Mouse (Mus musculus): ENCODE data around the gene Kndc1.

Kndc1 gene

DNA sequence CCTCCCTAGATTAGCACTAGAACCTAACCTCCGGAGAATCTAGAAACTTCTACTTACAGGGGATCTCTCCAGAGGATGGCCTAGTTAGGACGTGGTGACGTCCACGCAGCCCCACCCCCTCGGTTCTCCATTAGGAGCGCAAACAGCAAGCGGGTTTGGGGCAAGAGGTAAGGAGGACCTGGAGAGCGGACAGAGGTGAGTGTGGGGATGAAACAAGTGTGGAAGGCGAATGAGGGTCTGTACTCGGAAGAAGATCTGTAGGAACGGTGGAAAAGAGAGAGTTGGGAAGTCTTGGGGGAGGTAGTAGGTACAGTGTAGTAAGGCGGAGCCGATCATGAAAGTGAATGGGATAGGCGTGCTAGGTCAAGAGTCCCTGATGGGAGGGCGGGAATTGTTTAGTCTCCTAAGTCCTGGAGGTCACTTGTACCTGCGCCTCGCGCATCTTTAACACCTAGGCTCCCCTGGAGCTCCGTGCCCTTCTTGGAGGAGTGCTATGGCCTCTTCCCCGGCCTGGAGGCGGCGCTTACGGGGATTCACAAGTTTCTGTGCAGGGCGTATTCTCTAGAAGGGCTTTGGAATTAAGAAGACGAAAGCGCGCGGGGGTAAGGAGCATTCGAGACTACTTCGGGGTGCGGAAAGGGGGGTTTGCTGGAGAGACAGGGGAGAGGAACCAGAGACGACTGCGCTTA lies 55.9 kb downstream of the Kndc1 start:
- peak; percentile 38 to 46 for DNase-seq (ENCODE audit: low spot score in 2 of 2)

DNA sequence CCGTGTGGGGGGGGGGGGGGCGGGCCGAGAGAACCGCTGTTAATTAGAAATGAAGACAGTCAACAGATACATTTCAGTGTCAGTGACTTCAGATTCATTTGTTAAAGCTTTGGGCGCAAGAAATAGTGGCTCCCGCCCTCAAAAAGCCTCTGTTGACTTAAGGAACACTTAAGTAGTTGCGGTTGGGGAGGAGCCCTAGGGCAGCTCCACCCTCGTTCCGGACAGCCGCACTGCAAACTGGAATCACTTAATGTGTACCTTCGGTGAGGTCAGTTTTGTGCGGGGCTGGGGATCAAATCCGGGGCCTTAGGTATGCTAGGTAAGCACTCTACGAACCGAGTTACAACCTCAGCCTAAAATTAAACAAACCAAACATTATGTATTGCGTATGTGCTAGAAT lies 56.6 kb downstream of the Kndc1 start:
- peak in 1 of 2 experiments; percentile 22 for DNase-seq (ENCODE audit: low spot score in 2 of 2)

DNA sequence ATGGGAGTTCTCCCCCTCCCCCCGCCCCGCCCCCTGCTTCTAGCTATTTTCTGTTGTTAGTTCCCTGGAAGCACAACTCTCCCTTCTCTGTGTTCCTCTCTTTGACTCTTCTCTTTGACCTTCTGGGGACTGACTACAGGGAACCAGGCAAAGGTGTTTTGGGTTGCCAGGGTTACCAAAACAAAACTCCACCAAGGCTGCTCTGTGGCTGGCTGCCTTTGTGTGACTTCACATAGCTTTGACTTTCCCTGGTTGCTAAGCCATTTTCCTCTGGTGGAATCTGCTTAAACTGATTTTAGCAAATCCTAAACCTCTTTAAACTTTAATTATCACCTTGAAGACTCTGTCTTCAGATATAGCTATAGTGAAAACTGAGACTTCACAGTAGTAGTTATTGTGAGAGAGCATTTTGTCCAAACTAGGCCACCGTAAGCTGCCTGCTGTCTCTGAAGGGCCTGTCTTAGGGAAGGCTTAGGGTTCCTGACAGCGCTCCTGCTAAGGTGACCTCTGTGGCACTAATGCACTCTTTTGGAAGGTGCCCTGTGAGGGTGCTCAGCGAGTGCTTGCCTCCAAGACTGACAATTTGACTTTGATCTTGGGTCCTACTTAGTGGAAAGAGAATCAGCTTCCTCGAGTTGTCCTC lies 57.6 kb downstream of the Kndc1 start:
- DNase-seq (ENCODE audit: low spot score in 2 of 2) = no peak

DNA sequence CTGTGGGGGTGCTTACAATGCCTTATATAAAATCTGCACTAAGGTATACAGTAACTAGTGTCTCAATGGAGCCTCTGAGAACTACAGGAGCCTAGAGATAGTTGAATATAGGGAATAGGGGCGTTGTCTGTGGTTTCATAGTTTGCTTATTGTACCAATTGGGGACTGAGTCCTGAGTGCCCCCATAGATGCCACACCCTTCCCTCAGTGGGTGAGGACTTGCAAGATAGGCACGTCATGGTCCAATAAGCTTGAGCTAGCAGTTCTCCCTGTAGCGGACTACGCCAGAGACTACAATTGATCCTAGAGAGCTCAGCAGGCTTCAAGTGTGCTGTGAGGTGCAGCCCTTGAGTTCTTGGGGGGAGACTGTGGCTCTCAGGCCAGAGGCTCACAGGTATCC lies 61.0 kb downstream of the Kndc1 start:
- DNase-seq (ENCODE audit: low spot score in 2 of 2) = no peak

GRCm38 (mm10) chr7:139956658-139957057 lies 62.2 kb downstream of the Kndc1 start:
- DNase-seq (ENCODE audit: low spot score in 2 of 2) = no peak

- no peak for DNase-seq (ENCODE audit: low spot score in 2 of 2)
These were observed 62.9 kb downstream of the Kndc1 start for GRCm38 (mm10) chr7:139957437-139957836.

DNA sequence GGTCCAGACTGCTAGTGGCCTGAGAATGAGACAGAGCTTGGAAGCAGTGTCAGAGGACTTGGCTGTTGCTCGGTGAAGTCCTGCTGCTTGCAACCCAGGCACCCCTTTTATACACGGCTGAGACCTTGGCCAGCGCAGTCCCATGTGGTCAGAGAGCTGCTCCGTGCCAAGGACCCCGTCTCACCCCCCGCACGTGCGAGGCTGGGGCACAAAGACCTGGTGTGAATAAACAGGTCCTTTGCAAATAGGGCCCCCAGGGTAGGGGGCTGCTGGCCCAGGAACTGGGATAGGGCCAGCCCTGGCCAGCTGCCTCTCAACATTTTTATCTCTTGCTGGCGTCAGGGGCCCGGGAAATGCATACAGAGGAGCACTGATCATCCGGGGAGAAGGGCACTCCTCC lies 63.5 kb downstream of the Kndc1 start:
- no peak for DNase-seq (ENCODE audit: low spot score in 2 of 2)

DNA sequence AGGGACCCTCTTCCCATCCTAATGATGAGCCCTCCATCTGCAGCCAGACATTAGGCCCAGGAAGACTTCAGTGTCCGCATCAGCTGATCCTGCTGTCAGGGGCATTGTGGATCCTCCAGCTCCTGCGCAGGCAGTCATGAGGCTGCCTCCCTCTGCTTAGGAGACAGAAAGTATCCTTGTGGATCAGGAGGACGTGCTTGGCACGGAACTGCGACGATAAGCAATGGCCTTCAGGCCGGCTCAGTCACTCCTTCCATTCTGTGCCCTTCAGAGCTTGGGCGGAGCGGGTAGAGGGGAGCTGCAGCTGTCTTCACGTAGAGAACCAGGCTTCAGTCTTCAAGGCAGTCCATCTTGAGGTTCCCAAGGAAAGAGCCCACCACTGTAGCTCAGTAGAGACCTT lies 66.6 kb downstream of the Kndc1 start:
- no peak for DNase-seq (ENCODE audit: low spot score in 2 of 2)

GRCm38 (mm10) chr7:139963814-139964213 lies 69.3 kb downstream of the Kndc1 start:
- no peak for DNase-seq (ENCODE audit: low spot score in 2 of 2)

DNA sequence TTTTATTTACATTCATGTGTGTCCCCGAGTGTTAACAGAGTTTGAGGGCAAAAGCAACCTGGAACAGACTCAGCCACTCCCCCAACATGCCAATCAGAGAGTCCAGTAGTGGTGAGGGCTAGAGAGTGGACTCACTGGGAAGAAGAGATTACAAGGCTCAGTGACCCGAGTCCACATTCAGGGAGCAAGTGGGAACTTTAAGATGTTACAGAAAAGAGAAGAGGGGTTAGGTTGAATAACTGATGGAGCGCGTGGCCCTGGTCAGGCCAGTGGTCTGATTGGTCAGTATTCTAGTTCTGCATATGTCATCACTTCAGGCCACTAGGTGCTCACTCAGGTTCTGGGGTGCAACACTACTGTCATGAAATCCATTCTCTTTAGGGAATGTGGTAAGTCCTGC lies 72.7 kb downstream of the Kndc1 start:
- DNase-seq (ENCODE audit: low spot score in 2 of 2) = no peak

- peak; percentile 70 to 72 for DNase-seq (ENCODE audit: low spot score in 2 of 2)
These were observed 73.9 kb downstream of the Kndc1 start for GRCm38 (mm10) chr7:139968428-139968827.

DNA sequence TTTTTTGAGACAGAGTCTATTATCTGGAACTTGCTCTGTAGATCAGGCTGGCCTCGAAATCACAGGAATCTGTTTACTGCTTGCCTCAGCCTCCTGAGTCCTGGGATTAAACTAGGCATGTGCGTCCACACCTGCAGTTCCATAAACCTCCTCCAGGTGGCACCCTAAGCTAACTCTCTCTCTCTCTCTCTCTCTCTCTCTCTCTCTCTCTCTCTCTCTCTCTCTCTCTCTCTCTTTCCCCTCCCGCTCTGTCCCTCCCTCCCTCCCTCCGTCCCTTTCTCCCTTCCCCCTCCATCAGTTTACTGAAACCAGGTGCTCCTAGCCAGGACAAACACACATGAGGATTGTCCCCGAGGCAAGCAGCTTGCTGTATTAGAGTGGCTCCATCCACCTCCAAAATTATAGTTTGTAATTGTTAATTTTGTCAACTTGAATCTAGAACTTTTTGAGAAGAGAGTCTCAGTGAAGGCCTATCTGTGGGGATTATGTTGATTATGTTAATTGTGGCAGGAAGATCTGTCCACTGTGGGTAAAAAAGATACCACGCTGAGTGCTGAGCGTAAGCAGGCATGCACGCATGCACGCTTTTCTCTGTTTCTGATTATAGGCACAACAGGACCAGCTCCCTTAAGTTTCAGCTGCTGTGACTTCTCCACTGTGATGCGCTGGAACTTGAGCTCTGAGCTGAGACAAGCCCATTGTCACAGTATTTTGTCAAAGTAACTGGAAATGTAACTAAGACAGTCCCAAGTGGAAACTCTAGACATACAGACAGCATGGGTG lies 75.0 kb downstream of the Kndc1 start:
- DNase-seq (ENCODE audit: low spot score in 2 of 2) = peak; percentile 61 to 63

GRCm38 (mm10) chr7:139970216-139970919 lies 75.9 kb downstream of the Kndc1 start:
- no peak for DNase-seq (ENCODE audit: low spot score in 2 of 2)

GRCm38 (mm10) chr7:139970979-139971378 lies 76.5 kb downstream of the Kndc1 start:
- no peak for DNase-seq (ENCODE audit: low spot score in 2 of 2)

GRCm38 (mm10) chr7:139971436-139971835 lies 76.9 kb downstream of the Kndc1 start:
- DNase-seq (ENCODE audit: low spot score in 2 of 2) = no peak

DNA sequence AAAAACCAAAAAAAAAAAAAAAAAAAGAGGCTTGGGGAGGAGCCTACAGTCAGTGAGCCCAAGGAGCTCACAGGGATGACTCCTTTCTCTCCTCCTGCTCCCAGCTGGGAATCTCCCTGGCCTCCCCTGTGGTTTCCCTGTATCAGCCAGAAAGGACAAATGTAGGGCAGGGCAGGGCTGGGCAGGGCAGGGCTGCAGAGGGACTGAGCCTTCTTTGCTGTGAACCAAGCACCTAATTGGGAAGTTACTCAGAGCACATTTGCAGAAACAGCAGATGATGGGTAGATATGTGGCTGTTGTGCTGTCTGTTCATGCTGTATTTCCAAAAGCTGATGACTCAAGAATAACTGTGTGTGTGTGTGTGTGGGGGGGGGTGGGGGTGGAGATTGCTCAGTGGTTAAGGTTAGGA lies 78.4 kb downstream of the Kndc1 start:
- DNase-seq (ENCODE audit: low spot score in 2 of 2) = no peak

GRCm38 (mm10) chr7:139974307-139974706 lies 79.8 kb downstream of the Kndc1 start:
- DNase-seq (ENCODE audit: low spot score in 2 of 2) = peak; percentile 49 to 56

DNA sequence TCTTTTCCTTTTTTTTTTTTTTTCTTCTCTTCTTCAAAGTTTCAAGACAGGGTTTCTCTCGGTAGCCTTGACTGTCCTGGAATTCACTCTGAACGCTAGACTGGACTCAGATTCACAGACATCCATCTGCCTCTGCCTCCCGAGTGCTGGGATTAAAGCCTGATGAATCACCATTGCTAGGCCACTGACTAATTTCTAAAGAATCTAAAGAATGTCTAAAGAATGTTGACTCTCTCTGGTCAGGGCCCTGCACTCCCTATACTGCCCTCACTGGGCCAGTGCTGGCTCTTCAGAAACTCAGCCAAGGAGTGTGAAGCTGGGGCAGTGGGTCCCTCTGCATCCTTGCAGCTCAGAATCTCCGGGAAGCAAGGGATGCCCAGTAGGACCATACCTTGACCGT lies 81.0 kb downstream of the Kndc1 start:
- DNase-seq (ENCODE audit: low spot score in 2 of 2) = no peak

- peak; percentile 62 to 65 for DNase-seq (ENCODE audit: low spot score in 2 of 2)
These were observed 83.9 kb downstream of the Kndc1 start, which contains the start of gene 6430531B16Rik for GRCm38 (mm10) chr7:139978278-139978892. Gene 6430531B16Rik (minus strand): TSS chr7:139978755.

DNA sequence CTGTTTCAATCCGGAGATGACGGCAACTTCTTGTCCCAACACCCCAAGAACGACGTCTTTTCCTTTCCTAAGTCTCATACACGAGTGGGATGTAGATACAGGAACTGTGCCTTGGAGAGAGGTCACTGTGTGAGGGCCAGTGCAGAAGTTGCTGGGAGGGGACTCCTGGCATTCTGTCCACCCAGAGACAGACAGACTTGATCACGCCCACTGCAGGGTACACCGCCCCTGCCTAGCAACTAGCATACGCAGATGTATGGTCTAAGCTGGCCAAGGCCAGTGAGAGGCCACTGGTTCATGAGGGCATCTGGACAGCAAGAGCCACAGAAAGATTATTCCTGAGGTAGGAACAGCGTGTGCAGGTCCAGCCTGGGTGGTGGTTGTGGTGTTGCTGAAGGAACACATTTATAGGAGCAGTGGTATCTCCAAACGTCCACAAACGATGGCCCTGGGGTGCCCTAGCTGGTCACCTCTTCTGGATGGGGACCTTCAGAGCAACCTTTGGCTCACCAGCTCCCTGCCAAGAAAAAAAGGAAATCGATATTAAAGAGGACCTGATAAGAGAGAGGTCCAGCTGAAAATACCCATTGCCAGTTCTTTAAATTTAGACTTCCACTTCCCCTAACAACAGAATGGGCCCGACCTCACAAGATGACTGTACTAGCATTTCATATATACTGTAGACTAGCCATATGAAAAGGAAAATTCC lies 84.7 kb downstream of the Kndc1 start:
- DNase-seq (ENCODE audit: low spot score in 2 of 2) = no peak

DNA sequence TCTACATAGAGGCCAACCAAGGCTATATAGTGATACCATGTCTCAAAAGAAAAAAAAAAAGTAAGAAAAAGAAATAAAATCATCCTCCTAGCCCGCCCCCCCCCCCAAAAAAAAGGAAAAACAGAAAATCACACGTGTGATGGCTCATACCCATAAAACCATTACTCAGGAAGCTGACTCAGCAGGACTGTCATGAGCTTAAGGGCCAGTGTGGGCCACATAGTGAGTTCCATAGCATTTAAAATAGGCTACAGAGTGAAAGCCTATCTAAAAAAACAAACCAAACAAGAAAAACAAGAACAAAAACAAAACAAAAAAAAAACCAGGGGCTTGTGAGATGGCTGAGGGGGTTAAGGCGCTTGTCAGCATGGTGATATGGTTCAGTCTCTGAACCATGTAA lies 86.3 kb downstream of the Kndc1 start:
- DNase-seq (ENCODE audit: low spot score in 2 of 2) = no peak
